Mouse (Mus musculus) layer of hippocampus, postnatal 14 days (tissue): ENCODE results near the gene Uggt1. TPM values are rescaled to one million over a fixed set of nuclear protein-coding genes. Genes with fewer than 3 reads are reported as not detected.

Experiments
- DNase-seq, 2 experiments: peaks; one replicate each; pipeline ENCODE4 v3.0.0; 2021 to 2022; ENCODE audit warnings: low spot score in 2 of 2, mixed read lengths in 1 of 2
- total RNA-seq, 2 experiments: library from RNA; stranded (reverse); gene quantifications; 2 replicates each; pipeline ENCODE4 v1.2.3; 2021

Gene Uggt1
- total RNA-seq, 2 experiments from 2014 or later, result 38.3 to 44.3 TPM

- DNase-seq, result no peak
Measured at GRCm38 (mm10) chr1:36194482-36194881, 50.0 kb downstream of the Uggt1 start.

DNA sequence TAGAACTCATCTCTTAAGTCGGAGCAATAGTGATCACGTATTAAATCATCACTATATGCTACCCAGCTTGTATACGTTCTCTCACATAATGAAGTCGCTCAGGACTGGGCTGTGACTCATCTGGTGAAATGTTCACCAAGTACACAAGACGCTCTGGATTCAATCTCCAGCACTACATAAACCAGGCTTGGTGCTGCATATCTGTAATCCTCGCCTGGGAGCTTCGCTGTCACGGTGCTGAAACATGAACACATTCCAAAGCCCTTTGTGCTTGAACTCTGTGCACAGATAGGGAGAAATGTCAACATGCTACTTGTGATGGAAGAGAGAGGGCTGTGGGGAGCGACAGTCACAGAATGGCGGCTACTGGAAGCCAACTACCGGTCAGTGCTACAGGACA, 52.6 kb downstream of the Uggt1 start:
- DNase-seq, result no peak

DNA sequence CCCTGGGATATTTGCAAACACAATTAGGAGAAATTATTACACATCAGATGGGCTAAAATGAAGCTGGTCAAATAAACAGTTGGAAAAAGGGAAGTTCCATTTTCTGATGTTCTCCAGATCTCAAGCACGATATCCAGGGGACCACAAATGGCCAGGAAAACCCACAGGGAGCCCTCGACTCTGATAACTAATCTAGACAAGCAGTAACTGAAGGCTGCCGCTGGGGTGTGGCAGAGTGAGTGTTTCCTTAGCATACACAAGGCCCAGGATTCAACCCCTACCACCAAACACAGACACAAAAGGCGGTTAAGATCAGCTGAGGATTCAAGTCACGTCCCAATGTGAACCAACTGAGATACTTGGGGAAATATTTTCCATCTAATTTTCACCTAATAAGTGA, 64.5 kb downstream of the Uggt1 start:
- no peak for DNase-seq

- no peak for DNase-seq
Measured at GRCm38 (mm10) chr1:36173461-36173860, 71.1 kb downstream of the Uggt1 start.

GRCm38 (mm10) chr1:36172941-36173340, 71.6 kb downstream of the Uggt1 start:
- peak; percentile 14 to 18 for DNase-seq

GRCm38 (mm10) chr1:36162687-36163086, 81.8 kb downstream of the Uggt1 start:
- no peak for DNase-seq

DNA sequence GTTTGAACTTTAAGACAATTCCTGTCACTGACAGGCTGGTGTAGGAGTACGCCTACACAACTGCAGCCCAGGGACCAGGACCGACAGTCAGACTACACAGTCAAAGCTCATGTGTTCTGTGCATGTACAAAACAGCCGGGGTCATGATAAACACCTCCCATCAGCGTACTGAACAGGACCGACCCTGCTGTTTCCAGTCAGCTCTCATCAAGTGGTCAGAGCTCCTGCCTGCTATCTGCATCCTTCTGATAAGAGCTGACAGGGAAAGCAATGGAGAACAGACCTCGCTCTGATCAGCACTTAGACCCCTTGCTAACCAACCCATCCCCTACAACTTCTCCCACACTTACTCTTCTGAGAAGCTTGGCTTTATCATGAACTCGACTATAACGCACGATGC, 83.3 kb downstream of the Uggt1 start:
- no peak for DNase-seq

GRCm38 (mm10) chr1:36160246-36160645, 84.3 kb downstream of the Uggt1 start:
- DNase-seq, result no peak

DNA sequence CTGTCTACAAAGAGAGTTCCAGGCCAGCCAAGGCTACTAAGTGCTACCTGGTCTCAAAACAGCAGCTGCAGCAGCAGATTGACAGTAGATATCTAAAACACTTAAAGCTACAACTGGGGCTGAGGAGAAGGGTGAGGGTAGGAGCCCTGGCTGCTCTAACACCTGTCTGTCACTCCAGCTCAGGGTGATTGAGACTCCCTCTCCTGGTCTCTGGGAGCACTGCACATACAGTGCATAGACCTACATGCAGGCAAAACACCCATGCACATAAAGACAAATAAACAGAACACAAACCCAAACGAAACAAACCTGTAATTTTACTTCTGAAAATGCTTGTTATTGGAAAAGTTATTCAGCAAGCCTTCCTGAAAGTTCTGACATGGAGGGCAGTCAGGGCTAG, 95.1 kb downstream of the Uggt1 start:
- peak in 1 of 2 experiments; percentile 18 for DNase-seq

GRCm38 (mm10) chr1:36148809-36149208, 95.7 kb downstream of the Uggt1 start:
- DNase-seq, result no peak

GRCm38 (mm10) chr1:36145050-36145449, 99.5 kb downstream of the Uggt1 start:
- peak; percentile 32 to 57 for DNase-seq

DNA sequence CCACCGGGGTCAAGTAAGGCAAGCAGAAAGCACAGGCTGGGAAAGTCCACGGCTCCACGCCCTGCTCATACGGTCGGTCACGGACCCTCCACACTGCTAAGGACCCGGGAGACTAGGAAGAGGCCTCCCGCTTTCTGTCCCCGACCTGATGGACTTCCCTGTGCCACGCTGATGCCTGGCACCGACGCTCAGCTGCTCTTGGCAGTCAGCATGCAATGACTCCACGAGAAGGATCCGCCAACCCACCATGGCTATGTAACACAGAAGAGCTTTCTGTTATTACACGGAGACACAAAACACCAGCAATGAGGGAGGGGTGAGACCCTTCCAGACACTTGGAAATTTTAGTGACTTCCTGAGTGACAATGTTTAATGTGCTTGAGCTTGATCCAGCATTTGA, 104.2 kb downstream of the Uggt1 start:
- DNase-seq, result no peak

DNA sequence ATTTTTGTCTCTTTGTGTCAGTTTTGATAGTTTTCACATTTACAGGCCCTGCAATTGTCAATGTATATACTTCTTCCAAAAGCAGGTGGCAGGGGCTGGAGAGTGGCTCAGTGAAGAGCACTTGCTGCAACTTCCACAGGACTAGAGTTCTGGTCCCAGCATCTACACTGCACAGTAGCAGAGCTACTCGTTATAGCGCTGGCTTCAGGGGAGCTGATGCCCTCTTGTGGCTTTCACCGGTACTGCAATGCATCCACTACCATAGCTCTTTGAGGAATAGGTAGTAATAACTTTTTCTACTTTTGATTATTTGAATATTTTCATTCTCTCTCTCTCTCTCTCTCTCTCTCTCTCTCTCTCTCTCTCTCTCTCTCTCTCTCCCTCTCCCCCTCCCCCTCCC, 109.9 kb downstream of the Uggt1 start:
- DNase-seq, result peak; percentile 50 to 69

- DNase-seq, result no peak
Measured at GRCm38 (mm10) chr1:36133647-36134046, 110.9 kb downstream of the Uggt1 start.

GRCm38 (mm10) chr1:36133041-36133440, 111.5 kb downstream of the Uggt1 start:
- DNase-seq, result no peak

- no peak for DNase-seq
Measured at GRCm38 (mm10) chr1:36132211-36132610, 112.3 kb downstream of the Uggt1 start.

GRCm38 (mm10) chr1:36131766-36132165, 112.8 kb downstream of the Uggt1 start:
- DNase-seq, result no peak

GRCm38 (mm10) chr1:36131154-36131553, 113.4 kb downstream of the Uggt1 start:
- no peak for DNase-seq

- DNase-seq, result no peak
Measured at GRCm38 (mm10) chr1:36130307-36131035, 114.0 kb downstream of the Uggt1 start.

- DNase-seq, result no peak
Measured at GRCm38 (mm10) chr1:36129881-36130280, 114.6 kb downstream of the Uggt1 start.

- no peak for DNase-seq
Measured at GRCm38 (mm10) chr1:36129126-36129525, 115.4 kb downstream of the Uggt1 start.

DNA sequence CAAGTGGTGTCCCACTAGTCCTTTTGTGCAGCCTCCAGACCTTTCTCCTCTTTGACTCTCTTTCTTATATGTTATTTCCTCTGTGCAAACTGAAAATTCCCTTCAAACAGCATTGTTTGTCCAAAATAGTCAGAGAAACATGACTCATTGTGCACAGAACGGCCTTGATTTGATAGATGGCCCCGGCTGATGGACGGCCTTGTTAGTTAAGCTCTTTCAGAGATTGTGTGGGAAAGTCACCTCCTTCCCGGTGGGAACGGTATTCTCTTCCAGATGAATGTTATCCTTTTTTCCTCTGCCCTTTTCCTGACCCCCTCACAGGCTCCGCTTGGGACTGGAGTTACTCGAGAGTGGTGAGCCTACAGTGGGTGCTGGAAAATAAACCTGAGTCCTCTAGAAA, 119.4 kb downstream of the Uggt1 start:
- DNase-seq, result no peak

- no peak for DNase-seq
Measured at GRCm38 (mm10) chr1:36121172-36121571, 123.3 kb downstream of the Uggt1 start.
